Mouse (Mus musculus): ENCODE measurements at regions not wholly inside any gene's neighbourhood (a gene's known extent, or its start where the extent isn't known, plus 50 kb on each side); places are given as distances from the start of the nearest gene placed in this dataset.

DNA sequence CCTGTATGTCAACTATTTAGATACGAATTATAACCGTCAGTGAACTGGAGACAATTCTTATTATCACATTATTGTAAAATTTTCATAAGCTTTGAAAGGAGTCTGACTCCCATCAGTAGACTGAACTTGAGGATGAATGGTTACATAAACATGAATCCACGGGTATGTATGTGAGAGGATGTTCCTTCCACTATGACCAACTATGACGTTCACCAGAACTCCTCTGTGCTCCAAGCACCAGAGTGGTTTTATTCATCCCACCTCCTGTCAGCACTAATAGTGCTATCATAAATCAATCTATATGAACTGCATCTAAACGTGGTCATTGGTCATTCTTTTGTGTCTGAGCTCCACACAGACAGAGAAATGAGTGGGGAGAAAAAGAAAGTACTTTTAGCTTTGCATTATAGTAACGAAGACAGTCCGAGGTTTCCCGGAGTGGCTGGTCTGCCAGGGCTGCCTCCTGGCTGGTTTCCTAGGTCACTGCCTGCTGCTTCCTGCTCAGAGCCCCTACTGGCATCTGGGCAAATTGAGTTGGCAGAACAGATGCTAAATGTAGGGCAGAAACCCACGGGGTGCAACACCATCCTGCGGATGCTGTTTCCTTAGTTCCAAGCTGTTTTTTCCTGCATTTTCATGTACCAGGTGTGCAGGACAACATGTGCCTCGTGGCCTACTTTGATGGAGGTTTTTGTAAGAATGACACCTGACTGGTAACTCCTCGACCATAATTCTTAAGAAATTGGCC is 888.8 kb upstream of the Sel1l start:
- no peak overlapping the region for H3K4me2 ChIP-seq (ENCODE audit: low read depth, low read length)
- no peaks in the 10 kb centered on the region for H3K4me1 ChIP-seq (ENCODE audit: control insufficient read depth, insufficient read depth)
- 59% methylated on average over 12 of the region's 12 CpGs for WGBS
- H3K9me3 ChIP-seq (replicated peaks; ENCODE audit: control insufficient read depth, low read length), result no peaks in the 10 kb centered on the region
- H3K9ac ChIP-seq (replicated peaks; ENCODE audit: low read depth, low read length), result no peak overlapping the region
- no peak for ATAC-seq (ENCODE audit: insufficient read depth, low read depth)
- no peak overlapping the region for H3K4me3 ChIP-seq (ENCODE audit: low read depth, low read length)
- TF ChIP-seq EP300 (IDR thresholded peaks at IDR 0.05; ENCODE audit: low read depth), result no peak
- no peak for TF ChIP-seq CTCF (IDR thresholded peaks at IDR 0.05; ENCODE audit: low read depth)
- no peak for DNase-seq (ENCODE audit: low spot score)
- no peaks in the 10 kb centered on the region for H3K36me3 ChIP-seq (replicated peaks; ENCODE audit: control insufficient read depth, insufficient read depth, low read length)
- no peak overlapping the region for H3K27ac ChIP-seq (ENCODE audit: low read depth)
- H3K27me3 ChIP-seq (ENCODE audit: control insufficient read depth, insufficient read depth, low read length), result no peaks in the 10 kb centered on the region

DNA sequence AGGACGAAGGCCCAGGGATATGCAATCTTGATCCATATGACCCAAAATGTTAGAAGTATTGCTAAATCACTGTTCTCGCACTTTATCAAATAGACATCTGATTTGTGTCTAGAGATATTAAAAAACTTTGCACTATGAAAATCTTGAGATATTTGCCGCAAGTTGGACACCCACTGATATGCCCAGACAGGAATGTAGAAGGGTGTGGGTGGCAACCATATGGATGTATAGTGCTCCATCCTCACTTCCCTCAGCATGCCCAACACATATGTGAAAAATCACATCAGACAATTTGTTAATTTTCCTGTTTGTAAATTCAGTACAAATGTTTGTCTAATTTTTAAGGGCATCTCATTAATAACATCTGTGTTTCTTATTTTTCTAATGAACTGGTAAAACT is 874.1 kb upstream of the Sel1l start:
- no peak overlapping the region for H3K4me3 ChIP-seq (ENCODE audit: low read depth, low read length)
- TF ChIP-seq EP300 (IDR thresholded peaks at IDR 0.05; ENCODE audit: low read depth), result no peak
- no peak for TF ChIP-seq CTCF (IDR thresholded peaks at IDR 0.05; ENCODE audit: low read depth)
- H3K27ac ChIP-seq (ENCODE audit: low read depth), result no peak overlapping the region
- no peaks in the 10 kb centered on the region for H3K4me1 ChIP-seq (ENCODE audit: control insufficient read depth, insufficient read depth)
- WGBS, result 71% methylated on average over 3 of the region's 3 CpGs
- ATAC-seq (ENCODE audit: insufficient read depth, low read depth) (no peak), DNase-seq (ENCODE audit: low spot score) (no peak)
- no peaks in the 10 kb centered on the region for H3K9me3 ChIP-seq (replicated peaks; ENCODE audit: control insufficient read depth, low read length)
- H3K36me3 ChIP-seq (replicated peaks; ENCODE audit: control insufficient read depth, insufficient read depth, low read length), result no peaks in the 10 kb centered on the region
- H3K27me3 ChIP-seq (ENCODE audit: control insufficient read depth, insufficient read depth, low read length), result no peaks in the 10 kb centered on the region
- no peak overlapping the region for H3K4me2 ChIP-seq (ENCODE audit: low read depth, low read length)
- no peak overlapping the region for H3K9ac ChIP-seq (replicated peaks; ENCODE audit: low read depth, low read length)

DNA sequence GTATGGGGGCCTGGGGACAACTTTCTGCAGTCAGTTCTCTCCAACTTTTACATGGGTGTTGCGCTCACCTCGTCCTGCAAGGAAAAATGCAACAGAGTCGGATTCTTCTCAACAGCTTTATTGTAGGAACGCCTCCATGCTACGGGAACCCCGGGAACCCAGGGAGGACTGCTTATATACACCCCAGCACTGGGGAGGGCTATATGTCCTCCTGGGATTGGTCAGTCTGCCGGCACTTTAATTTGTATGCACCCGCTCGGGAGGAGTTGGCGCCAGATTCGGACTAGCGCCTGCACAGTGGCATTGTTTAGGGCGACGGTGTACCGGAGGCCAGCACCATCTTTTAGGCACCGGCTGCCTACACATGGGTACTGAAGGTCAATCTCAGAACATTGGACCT is 864.5 kb upstream of the Sel1l start:
- H3K27me3 ChIP-seq (ENCODE audit: control insufficient read depth, insufficient read depth, low read length), result no peaks in the 10 kb centered on the region
- no peak overlapping the region for H3K4me3 ChIP-seq (ENCODE audit: low read depth, low read length)
- no peak overlapping the region for H3K4me2 ChIP-seq (ENCODE audit: low read depth, low read length)
- WGBS, result 87% methylated on average over 16 of the region's 16 CpGs
- no peaks in the 10 kb centered on the region for H3K9me3 ChIP-seq (replicated peaks; ENCODE audit: control insufficient read depth, low read length)
- ATAC-seq (ENCODE audit: insufficient read depth, low read depth) (no peak), DNase-seq (ENCODE audit: low spot score) (no peak)
- TF ChIP-seq EP300 (IDR thresholded peaks at IDR 0.05; ENCODE audit: low read depth), result no peak
- no peak for TF ChIP-seq CTCF (IDR thresholded peaks at IDR 0.05; ENCODE audit: low read depth)
- no peak overlapping the region for H3K27ac ChIP-seq (ENCODE audit: low read depth)
- no peak overlapping the region for H3K9ac ChIP-seq (replicated peaks; ENCODE audit: low read depth, low read length)
- H3K36me3 ChIP-seq (replicated peaks; ENCODE audit: control insufficient read depth, insufficient read depth, low read length), result no peaks in the 10 kb centered on the region
- H3K4me1 ChIP-seq (ENCODE audit: control insufficient read depth, insufficient read depth), result no peaks in the 10 kb centered on the region

DNA sequence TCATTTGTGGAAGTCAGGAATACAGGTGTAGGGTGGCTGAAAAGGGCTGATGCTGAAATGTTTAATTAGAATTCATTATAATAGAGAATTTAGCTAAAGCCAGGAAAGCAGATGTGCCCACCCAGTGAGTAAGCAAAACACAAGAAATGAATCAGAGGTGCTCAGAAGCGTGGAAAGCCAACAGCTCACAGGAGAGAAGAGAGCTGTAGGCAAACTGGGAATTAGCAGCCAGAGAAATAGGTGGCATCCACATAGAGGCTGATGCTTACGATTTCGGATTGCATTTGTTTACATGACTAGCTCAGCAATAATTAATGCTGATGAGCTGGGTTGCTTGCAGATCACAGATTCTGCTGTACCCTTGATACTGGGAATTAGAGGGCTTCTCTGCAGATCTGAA is 859.5 kb upstream of the Sel1l start:
- H3K27me3 ChIP-seq (ENCODE audit: control insufficient read depth, insufficient read depth, low read length), result no peaks in the 10 kb centered on the region
- H3K4me1 ChIP-seq (ENCODE audit: control insufficient read depth, insufficient read depth), result no peaks in the 10 kb centered on the region
- TF ChIP-seq EP300 (IDR thresholded peaks at IDR 0.05; ENCODE audit: low read depth), result no peak
- TF ChIP-seq CTCF (IDR thresholded peaks at IDR 0.05; ENCODE audit: low read depth), result no peak
- H3K36me3 ChIP-seq (replicated peaks; ENCODE audit: control insufficient read depth, insufficient read depth, low read length), result no peaks in the 10 kb centered on the region
- H3K4me2 ChIP-seq (ENCODE audit: low read depth, low read length), result no peak overlapping the region
- no peaks in the 10 kb centered on the region for H3K9me3 ChIP-seq (replicated peaks; ENCODE audit: control insufficient read depth, low read length)
- no peak overlapping the region for H3K4me3 ChIP-seq (ENCODE audit: low read depth, low read length)
- ATAC-seq (ENCODE audit: insufficient read depth, low read depth) (no peak), DNase-seq (ENCODE audit: low spot score) (no peak)
- H3K27ac ChIP-seq (ENCODE audit: low read depth), result no peak overlapping the region
- 47% methylated on average over 3 of the region's 3 CpGs for WGBS
- H3K9ac ChIP-seq (replicated peaks; ENCODE audit: low read depth, low read length), result no peak overlapping the region

DNA sequence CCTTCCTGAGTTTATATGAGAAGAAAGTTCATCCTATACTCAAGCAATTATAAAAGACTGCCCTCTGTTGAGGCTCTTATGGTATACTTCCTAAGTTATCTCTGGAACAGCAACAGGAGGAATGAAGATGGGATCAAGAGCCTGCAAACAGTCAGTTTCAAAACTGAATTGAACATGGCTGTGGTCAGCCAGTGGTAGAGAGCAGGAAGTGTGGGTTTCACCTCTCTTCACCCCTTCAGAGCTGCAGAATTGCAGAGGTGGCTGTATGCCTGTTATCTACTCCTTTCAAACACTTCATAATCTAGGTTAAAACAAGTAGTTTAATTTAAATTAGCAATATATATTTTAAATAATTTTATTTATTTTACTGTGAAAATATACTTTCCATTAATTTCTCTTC is 854.8 kb upstream of the Sel1l start:
- ATAC-seq (ENCODE audit: insufficient read depth, low read depth) (no peak), DNase-seq (ENCODE audit: low spot score) (no peak)
- H3K27me3 ChIP-seq (ENCODE audit: control insufficient read depth, insufficient read depth, low read length), result no peaks in the 10 kb centered on the region
- H3K4me2 ChIP-seq (ENCODE audit: low read depth, low read length), result no peak overlapping the region
- no peak overlapping the region for H3K4me3 ChIP-seq (ENCODE audit: low read depth, low read length)
- no peak overlapping the region for H3K27ac ChIP-seq (ENCODE audit: low read depth)
- no peak overlapping the region for H3K9ac ChIP-seq (replicated peaks; ENCODE audit: low read depth, low read length)
- H3K4me1 ChIP-seq (ENCODE audit: control insufficient read depth, insufficient read depth), result no peaks in the 10 kb centered on the region
- TF ChIP-seq EP300 (IDR thresholded peaks at IDR 0.05; ENCODE audit: low read depth), result no peak
- TF ChIP-seq CTCF (IDR thresholded peaks at IDR 0.05; ENCODE audit: low read depth), result no peak
- H3K36me3 ChIP-seq (replicated peaks; ENCODE audit: control insufficient read depth, insufficient read depth, low read length), result no peaks in the 10 kb centered on the region
- H3K9me3 ChIP-seq (replicated peaks; ENCODE audit: control insufficient read depth, low read length), result no peaks in the 10 kb centered on the region

DNA sequence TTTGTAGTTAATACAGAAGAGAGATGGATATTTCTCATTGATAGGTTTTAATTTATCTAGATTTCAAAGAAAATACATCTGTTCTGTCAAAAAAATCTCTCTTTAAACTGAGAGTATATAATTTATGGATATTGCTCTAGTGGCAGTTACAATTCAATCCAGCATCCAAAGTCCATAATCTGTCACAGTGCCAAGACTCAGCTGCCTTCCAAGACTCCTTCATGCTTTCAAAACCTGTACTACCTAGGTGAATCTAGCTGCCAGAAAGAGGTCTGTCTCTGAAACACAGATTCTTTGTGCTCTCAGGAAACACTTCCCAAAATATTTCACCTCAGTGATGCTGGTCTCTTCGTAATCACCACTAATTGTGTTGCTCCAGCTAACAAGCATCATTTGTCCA is 844.0 kb upstream of the Sel1l start:
- no peaks in the 10 kb centered on the region for H3K9me3 ChIP-seq (replicated peaks; ENCODE audit: control insufficient read depth, low read length)
- no peak overlapping the region for H3K9ac ChIP-seq (replicated peaks; ENCODE audit: low read depth, low read length)
- DNase-seq (ENCODE audit: low spot score) (no peak), ATAC-seq (ENCODE audit: insufficient read depth, low read depth) (no peak)
- no peak overlapping the region for H3K4me3 ChIP-seq (ENCODE audit: low read depth, low read length)
- H3K36me3 ChIP-seq (replicated peaks; ENCODE audit: control insufficient read depth, insufficient read depth, low read length), result no peaks in the 10 kb centered on the region
- WGBS, result 69% methylated on average over 1 of the region's 1 CpGs
- no peaks in the 10 kb centered on the region for H3K27me3 ChIP-seq (ENCODE audit: control insufficient read depth, insufficient read depth, low read length)
- H3K4me1 ChIP-seq (ENCODE audit: control insufficient read depth, insufficient read depth), result no peaks in the 10 kb centered on the region
- H3K4me2 ChIP-seq (ENCODE audit: low read depth, low read length), result no peak overlapping the region
- TF ChIP-seq CTCF (IDR thresholded peaks at IDR 0.05; ENCODE audit: low read depth), result no peak
- no peak for TF ChIP-seq EP300 (IDR thresholded peaks at IDR 0.05; ENCODE audit: low read depth)
- H3K27ac ChIP-seq (ENCODE audit: low read depth), result no peak overlapping the region
